Mouse (Mus musculus): Measurements from ENCODE around the gene Sorcs2. TPM values are rescaled to one million over a fixed set of nuclear protein-coding genes. Genes with fewer than 3 reads are reported as not detected.

Gene Sorcs2
- polyA plus RNA-seq, 1 experiment from 2014 or later: 9.9 TPM

DNA sequence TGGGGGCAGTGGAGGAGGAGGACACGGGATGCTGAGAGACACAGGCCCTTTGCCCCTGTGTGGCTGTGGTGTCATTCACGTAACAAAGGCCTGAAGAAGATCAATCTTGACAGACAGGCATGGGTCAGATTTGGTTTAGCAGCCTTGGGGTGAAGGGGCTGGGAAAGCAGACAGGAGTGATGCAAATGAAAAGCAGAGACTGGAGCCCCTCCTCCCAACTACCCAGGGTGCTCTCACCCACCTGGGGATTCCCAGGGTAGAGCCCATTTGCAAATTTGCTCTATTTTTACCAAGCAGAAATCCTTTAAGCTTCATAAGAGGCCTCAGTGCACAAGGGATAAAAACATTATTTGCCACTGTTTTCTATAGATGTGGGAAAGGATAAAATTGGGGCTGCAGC lies 253.4 kb downstream of the Sorcs2 start:
- Histone ChIP-seq H3K9ac (ENCODE audit: low read length) (no peak overlapping the region), H3K27me3 (ENCODE audit: control insufficient read depth, insufficient read depth, low read length) (no peaks in the 10 kb centered on the region), H3K27ac (replicated peaks in 1 of 2; ENCODE audit: control insufficient read depth in 1 of 2, insufficient read depth in 1 of 2, low read depth in 2 of 2, low read length in 2 of 2) (no peak overlapping the region), H3K36me3 (ENCODE audit: control insufficient read depth, insufficient read depth, low read length) (no peaks in the 10 kb centered on the region), H3K9me3 (ENCODE audit: control insufficient read depth, low read length) (no peaks in the 10 kb centered on the region), H3K4me1 (ENCODE audit: control insufficient read depth in 2 of 2, insufficient read depth in 2 of 2, low read length in 2 of 2) (peaks cover 4 to 10% of the 10 kb centered on the region in 2 experiments; a peak in 3 of 4 replicates), H3K4me2 (ENCODE audit: low read length) (no peak overlapping the region), H3K4me3 (ENCODE audit: control insufficient read depth in 1 of 2, insufficient read depth in 1 of 2, low read depth in 1 of 2, low read length in 2 of 2) (no peak overlapping the region)
- 54% methylated on average over 2 of the region's 2 CpGs for WGBS
- no peak for ATAC-seq (ENCODE audit: insufficient number of reproducible peaks, insufficient read depth, low FRiP score, low read depth)

DNA sequence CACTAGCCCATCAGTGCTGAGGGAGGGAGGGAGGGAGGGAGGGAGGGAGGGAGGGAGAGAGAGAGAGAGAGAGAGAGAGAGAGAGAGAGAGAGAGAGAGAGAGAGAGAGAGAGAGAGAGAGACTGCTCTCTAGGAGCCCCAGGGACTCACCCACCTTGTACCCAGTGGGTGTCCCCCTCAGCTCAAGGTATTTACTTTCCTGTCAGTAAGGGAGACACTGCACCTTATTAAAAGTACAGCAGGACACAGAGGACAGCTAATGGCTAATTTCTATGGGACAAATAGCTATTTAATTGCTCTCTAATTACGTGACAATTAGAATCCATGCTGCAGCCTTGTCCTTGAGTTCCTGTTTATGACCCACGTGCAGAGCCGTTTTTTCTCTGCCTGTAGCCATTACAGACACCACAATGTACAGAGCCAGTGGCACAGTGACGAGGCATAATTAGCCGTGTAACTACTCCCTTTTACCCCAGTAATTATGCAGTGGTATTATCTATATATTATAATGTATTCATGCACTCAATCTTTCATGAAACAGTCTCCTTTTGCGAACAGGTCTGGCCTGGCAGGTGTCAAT lies 256.2 kb downstream of the Sorcs2 start:
- Histone ChIP-seq H3K4me1 (ENCODE audit: control insufficient read depth in 2 of 2, insufficient read depth in 2 of 2, low read length in 2 of 2) (peaks cover 0 to 4% of the 10 kb centered on the region in 2 experiments; a peak in 2 of 4 replicates), H3K4me3 (ENCODE audit: control insufficient read depth in 1 of 2, insufficient read depth in 1 of 2, low read depth in 1 of 2, low read length in 2 of 2) (no peak overlapping the region), H3K36me3 (ENCODE audit: control insufficient read depth, insufficient read depth, low read length) (no peaks in the 10 kb centered on the region), H3K27ac (replicated peaks in 1 of 2; ENCODE audit: control insufficient read depth in 1 of 2, insufficient read depth in 1 of 2, low read depth in 2 of 2, low read length in 2 of 2) (no peak overlapping the region), H3K27me3 (ENCODE audit: control insufficient read depth, insufficient read depth, low read length) (no peaks in the 10 kb centered on the region), H3K9me3 (ENCODE audit: control insufficient read depth, low read length) (no peaks in the 10 kb centered on the region), H3K4me2 (ENCODE audit: low read length) (no peak overlapping the region), H3K9ac (ENCODE audit: low read length) (no peak overlapping the region)
- 85% methylated on average over 6 of the region's 6 CpGs for WGBS
- ATAC-seq (ENCODE audit: insufficient number of reproducible peaks, insufficient read depth, low FRiP score, low read depth): no peak

DNA sequence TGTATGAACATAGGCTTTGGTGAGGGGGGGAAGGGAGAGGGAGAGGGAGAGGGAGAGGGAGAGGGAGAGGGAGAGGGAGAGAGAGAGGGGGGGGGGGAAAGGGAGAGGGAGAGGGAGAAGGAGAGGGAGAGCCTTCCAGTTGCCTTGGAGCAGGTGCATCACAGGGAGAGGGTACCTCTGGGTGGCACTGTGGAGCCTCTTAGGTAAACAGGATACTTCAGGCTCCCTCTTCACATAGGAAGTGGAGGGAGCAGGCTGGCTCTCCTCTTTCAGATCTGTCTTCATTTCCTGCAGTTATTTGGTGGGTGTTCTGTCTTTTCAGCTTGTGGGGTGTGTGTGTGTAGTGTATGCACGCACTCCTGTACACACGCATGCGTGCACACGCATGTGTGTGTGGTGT lies 256.8 kb downstream of the Sorcs2 start:
- WGBS: 90% methylated on average over 4 of the region's 4 CpGs
- no peak overlapping the region for H3K27ac ChIP-seq (replicated peaks in 1 of 2; ENCODE audit: control insufficient read depth in 1 of 2, insufficient read depth in 1 of 2, low read depth in 2 of 2, low read length in 2 of 2)
- peaks cover 0 to 4% of the 10 kb centered on the region in 2 experiments; a peak in 2 of 4 replicates for H3K4me1 ChIP-seq (ENCODE audit: control insufficient read depth in 2 of 2, insufficient read depth in 2 of 2, low read length in 2 of 2)
- no peaks in the 10 kb centered on the region for H3K36me3 ChIP-seq (ENCODE audit: control insufficient read depth, insufficient read depth, low read length)
- H3K4me3 ChIP-seq (ENCODE audit: control insufficient read depth in 1 of 2, insufficient read depth in 1 of 2, low read depth in 1 of 2, low read length in 2 of 2): no peak overlapping the region
- H3K4me2 ChIP-seq (ENCODE audit: low read length): no peak overlapping the region
- no peak for ATAC-seq (ENCODE audit: insufficient number of reproducible peaks, insufficient read depth, low FRiP score, low read depth)
- no peak overlapping the region for H3K9ac ChIP-seq (ENCODE audit: low read length)
- no peaks in the 10 kb centered on the region for H3K27me3 ChIP-seq (ENCODE audit: control insufficient read depth, insufficient read depth, low read length)
- no peaks in the 10 kb centered on the region for H3K9me3 ChIP-seq (ENCODE audit: control insufficient read depth, low read length)

DNA sequence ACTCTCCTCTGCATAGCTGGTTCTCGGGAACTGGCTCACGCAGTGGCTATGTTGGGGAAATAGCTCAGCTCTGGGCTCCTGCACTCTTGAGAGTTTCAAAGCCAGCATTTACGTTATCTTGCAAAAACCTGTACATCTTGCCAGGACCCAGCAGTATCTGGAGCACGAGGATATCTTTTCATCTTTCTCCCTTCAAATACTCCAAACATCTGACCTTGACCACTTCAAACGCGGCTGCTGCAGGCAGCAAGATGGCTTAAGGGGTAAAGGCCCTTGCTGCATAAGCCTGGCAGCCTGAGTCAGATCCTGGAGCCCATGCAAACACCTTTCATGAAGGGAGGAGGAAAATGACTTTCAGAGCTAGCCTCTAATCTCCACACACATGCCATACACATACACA lies 258.2 kb downstream of the Sorcs2 start:
- no peak for ATAC-seq (ENCODE audit: insufficient number of reproducible peaks, insufficient read depth, low FRiP score, low read depth)
- Histone ChIP-seq H3K4me1 (ENCODE audit: control insufficient read depth in 2 of 2, insufficient read depth in 2 of 2, low read length in 2 of 2) (peaks cover 0 to 4% of the 10 kb centered on the region in 2 experiments; a peak in 1 of 4 replicates), H3K4me2 (ENCODE audit: low read length) (no peak overlapping the region), H3K27me3 (ENCODE audit: control insufficient read depth, insufficient read depth, low read length) (no peaks in the 10 kb centered on the region), H3K9ac (ENCODE audit: low read length) (no peak overlapping the region), H3K4me3 (ENCODE audit: control insufficient read depth in 1 of 2, insufficient read depth in 1 of 2, low read depth in 1 of 2, low read length in 2 of 2) (no peak overlapping the region), H3K9me3 (ENCODE audit: control insufficient read depth, low read length) (no peaks in the 10 kb centered on the region), H3K36me3 (ENCODE audit: control insufficient read depth, insufficient read depth, low read length) (no peaks in the 10 kb centered on the region), H3K27ac (replicated peaks in 1 of 2; ENCODE audit: control insufficient read depth in 1 of 2, insufficient read depth in 1 of 2, low read depth in 2 of 2, low read length in 2 of 2) (no peak overlapping the region)
- WGBS: 54% methylated on average over 6 of the region's 6 CpGs

DNA sequence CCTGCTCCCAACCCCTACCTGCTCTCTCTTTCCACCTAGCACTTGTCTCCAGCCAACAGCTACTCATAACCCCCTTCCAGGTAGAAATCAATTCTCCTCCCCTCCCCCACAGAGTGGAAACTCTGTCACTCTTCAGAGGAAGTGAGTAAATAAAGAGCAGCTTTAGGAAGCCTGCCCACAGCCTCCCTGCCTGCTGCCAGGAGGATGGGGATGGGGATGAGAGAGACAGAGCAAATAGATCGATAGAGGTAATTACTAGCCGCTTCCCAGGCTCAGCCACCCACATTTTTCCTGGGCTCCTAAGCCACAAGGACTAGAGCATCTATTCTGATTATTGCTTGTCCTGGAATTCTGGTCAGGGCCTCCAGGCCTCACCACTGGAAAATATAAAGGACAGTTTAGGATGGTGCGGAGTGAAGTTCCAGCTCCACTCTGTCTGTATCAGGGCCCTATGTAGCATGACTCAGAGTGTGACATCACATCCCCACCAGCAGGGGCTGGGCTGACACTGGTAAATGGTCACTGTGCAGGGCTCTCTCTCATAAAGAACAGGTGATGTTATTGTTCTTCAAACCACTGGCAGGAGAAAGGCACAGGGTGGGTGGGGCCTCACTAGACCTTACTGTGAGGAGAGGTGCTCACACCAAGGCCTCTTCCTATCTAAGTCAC lies 261.9 kb downstream of the Sorcs2 start:
- ATAC-seq (ENCODE audit: insufficient number of reproducible peaks, insufficient read depth, low FRiP score, low read depth): no peak

DNA sequence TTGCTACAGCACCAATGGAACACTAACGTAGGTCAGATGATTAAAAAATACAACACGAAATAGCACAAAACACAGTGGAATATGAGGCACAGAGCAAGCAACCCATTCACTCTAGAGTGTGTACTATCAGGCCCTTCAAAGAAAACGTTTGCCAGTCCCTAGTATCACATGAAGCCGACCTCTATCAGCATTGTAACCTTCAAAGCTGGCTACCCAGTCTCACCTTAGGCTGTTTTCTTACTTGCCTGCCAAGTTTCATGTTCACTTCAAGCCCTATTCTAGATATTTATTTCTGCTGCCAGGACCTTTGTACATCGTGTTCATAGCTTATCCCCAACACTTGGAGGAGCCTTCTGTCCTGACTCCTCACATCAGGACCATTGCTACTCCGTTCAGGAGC lies 263.6 kb downstream of the Sorcs2 start:
- no peaks in the 10 kb centered on the region for H3K27me3 ChIP-seq (ENCODE audit: control insufficient read depth, insufficient read depth, low read length)
- H3K4me2 ChIP-seq (ENCODE audit: low read length): no peak overlapping the region
- H3K36me3 ChIP-seq (ENCODE audit: control insufficient read depth, insufficient read depth, low read length): no peaks in the 10 kb centered on the region
- 57% methylated on average over 6 of the region's 6 CpGs for WGBS
- H3K9me3 ChIP-seq (ENCODE audit: control insufficient read depth, low read length): no peaks in the 10 kb centered on the region
- H3K4me1 ChIP-seq (ENCODE audit: control insufficient read depth in 2 of 2, insufficient read depth in 2 of 2, low read length in 2 of 2): peaks cover 5 to 16% of the 10 kb centered on the region in 2 experiments
- H3K4me3 ChIP-seq (ENCODE audit: control insufficient read depth in 1 of 2, insufficient read depth in 1 of 2, low read depth in 1 of 2, low read length in 2 of 2): no peak overlapping the region
- no peak overlapping the region for H3K27ac ChIP-seq (replicated peaks in 1 of 2; ENCODE audit: control insufficient read depth in 1 of 2, insufficient read depth in 1 of 2, low read depth in 2 of 2, low read length in 2 of 2)
- no peak overlapping the region for H3K9ac ChIP-seq (ENCODE audit: low read length)
- ATAC-seq (ENCODE audit: insufficient number of reproducible peaks, insufficient read depth, low FRiP score, low read depth): no peak

More for the DNA sequence above, 261.9 kb downstream of the Sorcs2 start:
- no peaks in the 10 kb centered on the region for H3K36me3 ChIP-seq (ENCODE audit: control insufficient read depth, insufficient read depth, low read length)
- H3K4me3 ChIP-seq (ENCODE audit: control insufficient read depth in 1 of 2, insufficient read depth in 1 of 2, low read depth in 1 of 2, low read length in 2 of 2): no peak overlapping the region
- H3K4me2 ChIP-seq (ENCODE audit: low read length): no peak overlapping the region
- no peaks in the 10 kb centered on the region for H3K27me3 ChIP-seq (ENCODE audit: control insufficient read depth, insufficient read depth, low read length)
- 84% methylated on average over 3 of the region's 3 CpGs for WGBS
- no peak overlapping the region for H3K27ac ChIP-seq (replicated peaks in 1 of 2; ENCODE audit: control insufficient read depth in 1 of 2, insufficient read depth in 1 of 2, low read depth in 2 of 2, low read length in 2 of 2)
- no peak overlapping the region for H3K9ac ChIP-seq (ENCODE audit: low read length)
- peaks cover 3 to 5% of the 10 kb centered on the region in 2 experiments; a peak in 3 of 4 replicates for H3K4me1 ChIP-seq (ENCODE audit: control insufficient read depth in 2 of 2, insufficient read depth in 2 of 2, low read length in 2 of 2)
- H3K9me3 ChIP-seq (ENCODE audit: control insufficient read depth, low read length): no peaks in the 10 kb centered on the region

DNA sequence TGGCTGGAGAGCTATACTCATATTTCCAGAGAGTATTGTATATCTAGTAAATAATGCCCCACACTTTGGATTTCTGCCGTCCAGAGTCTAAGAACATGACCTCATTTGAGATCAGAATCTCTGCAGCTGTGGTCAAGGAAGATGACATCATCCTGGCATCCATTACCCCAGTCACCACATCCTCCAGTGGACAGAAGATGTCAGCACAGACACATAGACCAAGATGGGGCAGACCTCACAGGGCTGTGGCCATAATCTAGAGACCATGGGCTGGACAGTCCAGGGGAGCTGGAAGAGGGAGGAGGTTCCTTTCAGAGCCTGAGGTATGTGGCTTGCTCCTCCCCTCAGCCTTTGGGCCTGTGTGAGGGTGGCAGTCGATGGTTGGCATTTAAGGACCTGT lies 264.0 kb downstream of the Sorcs2 start:
- Histone ChIP-seq H3K9ac (ENCODE audit: low read length) (no peak overlapping the region), H3K36me3 (ENCODE audit: control insufficient read depth, insufficient read depth, low read length) (no peaks in the 10 kb centered on the region), H3K27me3 (ENCODE audit: control insufficient read depth, insufficient read depth, low read length) (no peaks in the 10 kb centered on the region), H3K9me3 (ENCODE audit: control insufficient read depth, low read length) (no peaks in the 10 kb centered on the region), H3K4me1 (ENCODE audit: control insufficient read depth in 2 of 2, insufficient read depth in 2 of 2, low read length in 2 of 2) (peaks cover 8 to 20% of the 10 kb centered on the region in 2 experiments), H3K4me2 (ENCODE audit: low read length) (no peak overlapping the region), H3K4me3 (ENCODE audit: control insufficient read depth in 1 of 2, insufficient read depth in 1 of 2, low read depth in 1 of 2, low read length in 2 of 2) (no peak overlapping the region), H3K27ac (replicated peaks in 1 of 2; ENCODE audit: control insufficient read depth in 1 of 2, insufficient read depth in 1 of 2, low read depth in 2 of 2, low read length in 2 of 2) (no peak overlapping the region)
- no peak for ATAC-seq (ENCODE audit: insufficient number of reproducible peaks, insufficient read depth, low FRiP score, low read depth)
- 55% methylated on average over 2 of the region's 2 CpGs for WGBS

Measured in heart, embryonic 14.5 days (tissue).